Mouse (Mus musculus): ENCODE measurements at regions not wholly inside any gene's neighbourhood (a gene's known extent, or its start where the extent isn't known, plus 50 kb on each side); places are given as distances from the start of the nearest gene placed in this dataset.

GRCm38 (mm10) chr2:167774806-167775179 is 85.2 kb upstream of the Tmem189 start:
- in situ Hi-C loops (cut with MboI; ENCODE audit: low pct_ligation_motif_present, low pct_unique_long_range_greater_than_20kb, low sequenced_read_pairs) (no loop called here), dilution Hi-C loops (cut with MboI; ENCODE audit: extremely low pct_ligation_motif_present, extremely low pct_unique_long_range_greater_than_20kb, low sequenced_read_pairs) (no loop called here)
- Histone ChIP-seq H3K9ac (ENCODE audit: insufficient read depth, low read depth) (no peak overlapping the region), H3K79me2 (replicated peaks; ENCODE audit: control insufficient read depth, extremely low read depth, insufficient read depth, poor library complexity, severe bottlenecking) (no peaks in the 10 kb centered on the region), H3K4me3 (replicated peaks in 1 of 3; ENCODE audit: low read depth in 2 of 3, low read length in 2 of 3, poor library complexity in 1 of 3) (no peak overlapping the region), H3K9me3 (replicated peaks; ENCODE audit: low read length) (no peaks in the 10 kb centered on the region), H3K4me1 (ENCODE audit: control insufficient read depth in 1 of 2, insufficient read depth in 2 of 2) (peaks cover 10 to 21% of the 10 kb centered on the region in 2 experiments), H3K27ac (ENCODE audit: insufficient read depth, low read depth) (no peak overlapping the region), H3K27me3 (replicated peaks) (peaks cover 93% of the 10 kb centered on the region), H3K36me3 (replicated peaks in 1 of 2; ENCODE audit: control insufficient read depth in 1 of 2, insufficient read depth in 1 of 2, low read length in 1 of 2) (no peaks in the 10 kb centered on the region), H3K4me2 (ENCODE audit: insufficient read depth, low read depth, poor library complexity, severe bottlenecking) (no peak overlapping the region)
- no peak for TF ChIP-seq SMC3 (IDR thresholded peaks at IDR 0.05; ENCODE audit: low read depth, low read length)
- no peak for TF ChIP-seq NRF1 (IDR thresholded peaks at IDR 0.05; ENCODE audit: low read depth, low read length)
- no peak for TF ChIP-seq SIN3A (IDR thresholded peaks at IDR 0.05; ENCODE audit: low read length)
- no peak for TF ChIP-seq JUND (conservative IDR thresholded peaks at IDR 0.05; ENCODE audit: low read depth, low read length)
- TF ChIP-seq GABPA (IDR thresholded peaks at IDR 0.05; ENCODE audit: insufficient replicate concordance, low read depth, low read length): no peak
- no peak for TF ChIP-seq CTCF (conservative IDR thresholded peaks at IDR 0.05 in 1 of 2, IDR thresholded peaks at IDR 0.05 in 1 of 2; ENCODE audit: low read depth in 2 of 2, low read length in 2 of 2)
- no peak for TF ChIP-seq ZKSCAN1 (IDR thresholded peaks at IDR 0.05; ENCODE audit: borderline replicate concordance, low read depth, low read length)
- DNase-seq (ENCODE audit: extremely low read depth): no peak

GRCm38 (mm10) chr2:167774166-167774805 is 84.7 kb upstream of the Tmem189 start:
- Histone ChIP-seq H3K9ac (ENCODE audit: insufficient read depth, low read depth) (no peak overlapping the region), H3K36me3 (replicated peaks in 1 of 2; ENCODE audit: control insufficient read depth in 1 of 2, insufficient read depth in 1 of 2, low read length in 1 of 2) (no peaks in the 10 kb centered on the region), H3K4me1 (ENCODE audit: control insufficient read depth in 1 of 2, insufficient read depth in 2 of 2) (peaks cover 10 to 21% of the 10 kb centered on the region in 2 experiments), H3K9me3 (replicated peaks; ENCODE audit: low read length) (no peaks in the 10 kb centered on the region), H3K79me2 (replicated peaks; ENCODE audit: control insufficient read depth, extremely low read depth, insufficient read depth, poor library complexity, severe bottlenecking) (no peaks in the 10 kb centered on the region), H3K4me2 (ENCODE audit: insufficient read depth, low read depth, poor library complexity, severe bottlenecking) (no peak overlapping the region), H3K27ac (ENCODE audit: insufficient read depth, low read depth) (no peak overlapping the region), H3K4me3 (replicated peaks in 1 of 3; ENCODE audit: low read depth in 2 of 3, low read length in 2 of 3, poor library complexity in 1 of 3) (no peak overlapping the region), H3K27me3 (replicated peaks) (peaks cover 93% of the 10 kb centered on the region)
- no peak for TF ChIP-seq NRF1 (IDR thresholded peaks at IDR 0.05; ENCODE audit: low read depth, low read length)
- no peak for TF ChIP-seq MAX (IDR thresholded peaks at IDR 0.05; ENCODE audit: low read length)
- no peak for TF ChIP-seq CHD1 (IDR thresholded peaks at IDR 0.05; ENCODE audit: low read depth, low read length)
- no peak for TF ChIP-seq HCFC1 (IDR thresholded peaks at IDR 0.05; ENCODE audit: low read depth, low read length)
- TF ChIP-seq E2F4 (IDR thresholded peaks at IDR 0.05; ENCODE audit: insufficient replicate concordance, low read depth, low read length): no peak
- no peak for TF ChIP-seq MAZ (IDR thresholded peaks at IDR 0.05; ENCODE audit: low read depth, low read length)
- TF ChIP-seq POLR2A (IDR thresholded peaks at IDR 0.05; ENCODE audit: low read depth, low read length): no peak
- no peak for TF ChIP-seq TBP (conservative IDR thresholded peaks at IDR 0.05; ENCODE audit: low read depth, low read length)
- TF ChIP-seq JUND (conservative IDR thresholded peaks at IDR 0.05; ENCODE audit: low read depth, low read length): no peak
- TF ChIP-seq NELFE (IDR thresholded peaks at IDR 0.05; ENCODE audit: low read depth, low read length): no peak
- no peak for TF ChIP-seq CHD2 (IDR thresholded peaks at IDR 0.05; ENCODE audit: low read length)
- TF ChIP-seq CTCF (conservative IDR thresholded peaks at IDR 0.05 in 1 of 2, IDR thresholded peaks at IDR 0.05 in 1 of 2; ENCODE audit: low read depth in 2 of 2, low read length in 2 of 2): no peak
- TF ChIP-seq MEF2A (IDR thresholded peaks at IDR 0.05; ENCODE audit: borderline replicate concordance, low read depth, low read length): no peak
- no peak for TF ChIP-seq BHLHE40 (IDR thresholded peaks at IDR 0.05; ENCODE audit: low read depth, low read length)
- no peak for TF ChIP-seq ZKSCAN1 (IDR thresholded peaks at IDR 0.05; ENCODE audit: borderline replicate concordance, low read depth, low read length)
- no peak for TF ChIP-seq USF1 (IDR thresholded peaks at IDR 0.05; ENCODE audit: low read depth, low read length)
- TF ChIP-seq EP300 (IDR thresholded peaks at IDR 0.05; ENCODE audit: low read length): no peak
- no peak for TF ChIP-seq ZMIZ1 (IDR thresholded peaks at IDR 0.05; ENCODE audit: low read depth, low read length)
- TF ChIP-seq RCOR1 (conservative IDR thresholded peaks at IDR 0.05; ENCODE audit: low read depth, low read length): no peak
- no peak for TF ChIP-seq POLR2AphosphoS2 (IDR thresholded peaks at IDR 0.05; ENCODE audit: low read depth, low read length)
- in situ Hi-C loops (cut with MboI; ENCODE audit: low pct_ligation_motif_present, low pct_unique_long_range_greater_than_20kb, low sequenced_read_pairs): no loop called here
- DNase-seq (ENCODE audit: extremely low read depth): no peak
- dilution Hi-C loops (cut with MboI; ENCODE audit: extremely low pct_ligation_motif_present, extremely low pct_unique_long_range_greater_than_20kb, low sequenced_read_pairs): no loop called here
